Mouse (Mus musculus): ENCODE data around the gene Cnksr1. TPM values are rescaled to one million over a fixed set of nuclear protein-coding genes. Genes with fewer than 3 reads are reported as not detected.

Cnksr1 gene
- polyA plus RNA-seq, 1 experiment: 0.02 TPM

- H3K79me3 ChIP-seq (ENCODE audit: low read depth): no peaks in the 10 kb centered on the region
- H3ac ChIP-seq (ENCODE audit: control insufficient read depth, insufficient read length, low read depth): no peak overlapping the region
- H3K36me3 ChIP-seq (ENCODE audit: control insufficient read depth, insufficient read depth): no peaks in the 10 kb centered on the region
- no peaks in the 10 kb centered on the region for H3K79me2 ChIP-seq (ENCODE audit: control insufficient read depth, insufficient read depth)
- TF ChIP-seq MAX (IDR thresholded peaks at IDR 0.05) (no peak), CTCF (IDR thresholded peaks at IDR 0.05; ENCODE audit: control insufficient read depth, insufficient read depth, insufficient read length) (peak; percentile 57)
- H3K4me3 ChIP-seq (ENCODE audit: insufficient read depth, poor library complexity, severe bottlenecking): no peak overlapping the region
- peaks cover 3% of the 10 kb centered on the region for H3K27me3 ChIP-seq (ENCODE audit: control insufficient read depth, insufficient read depth, insufficient read length)
Observed at GRCm38 (mm10) chr4:134263191-134263590, 25.0 kb upstream of the Cnksr1 start.

GRCm38 (mm10) chr4:134258354-134258753, 20.2 kb upstream of the Cnksr1 start:
- TF ChIP-seq CEBPB (IDR thresholded peaks at IDR 0.05; ENCODE audit: low read depth) (no peak), MYOD1 (IDR thresholded peaks at IDR 0.05; ENCODE audit: control insufficient read depth, insufficient read length, low read depth) (no peak), CTCF (IDR thresholded peaks at IDR 0.05; ENCODE audit: control insufficient read depth, insufficient read depth, insufficient read length) (no peak), USF1 (IDR thresholded peaks at IDR 0.05; ENCODE audit: low read depth) (no peak), MYOG (IDR thresholded peaks at IDR 0.05; ENCODE audit: control insufficient read depth, extremely low read depth, insufficient read length) (no peak), FOSL1 (IDR thresholded peaks at IDR 0.05; ENCODE audit: insufficient read depth, low read length, poor library complexity, severe bottlenecking) (no peak), MAX (IDR thresholded peaks at IDR 0.05) (no peak)
- Histone ChIP-seq H3K27me3 (ENCODE audit: control insufficient read depth, insufficient read depth, insufficient read length) (peaks cover 20% of the 10 kb centered on the region), H3K36me3 (ENCODE audit: control insufficient read depth, insufficient read depth) (no peaks in the 10 kb centered on the region), H3ac (ENCODE audit: control insufficient read depth, insufficient read length, low read depth) (no peak overlapping the region), H3K79me3 (ENCODE audit: low read depth) (no peaks in the 10 kb centered on the region), H3K79me2 (ENCODE audit: control insufficient read depth, insufficient read depth) (no peaks in the 10 kb centered on the region), H3K4me3 (ENCODE audit: insufficient read depth, poor library complexity, severe bottlenecking) (no peak overlapping the region)

GRCm38 (mm10) chr4:134257198-134258009, 19.2 kb upstream of the Cnksr1 start:
- H3K79me3 ChIP-seq (ENCODE audit: low read depth): no peaks in the 10 kb centered on the region
- H3K36me3 ChIP-seq (ENCODE audit: control insufficient read depth, insufficient read depth): no peaks in the 10 kb centered on the region
- H3K79me2 ChIP-seq (ENCODE audit: control insufficient read depth, insufficient read depth): no peaks in the 10 kb centered on the region
- TF ChIP-seq USF1 (IDR thresholded peaks at IDR 0.05; ENCODE audit: low read depth) (no peak), CEBPB (IDR thresholded peaks at IDR 0.05; ENCODE audit: low read depth) (no peak), FOSL1 (IDR thresholded peaks at IDR 0.05; ENCODE audit: insufficient read depth, low read length, poor library complexity, severe bottlenecking) (no peak), CTCF (IDR thresholded peaks at IDR 0.05; ENCODE audit: control insufficient read depth, insufficient read depth, insufficient read length) (no peak), MYOG (IDR thresholded peaks at IDR 0.05; ENCODE audit: control insufficient read depth, extremely low read depth, insufficient read length) (no peak), MAX (IDR thresholded peaks at IDR 0.05) (no peak), MYOD1 (IDR thresholded peaks at IDR 0.05; ENCODE audit: control insufficient read depth, insufficient read length, low read depth) (no peak)
- H3K4me3 ChIP-seq (ENCODE audit: insufficient read depth, poor library complexity, severe bottlenecking): no peak overlapping the region
- peaks cover 30% of the 10 kb centered on the region for H3K27me3 ChIP-seq (ENCODE audit: control insufficient read depth, insufficient read depth, insufficient read length)
- H3ac ChIP-seq (ENCODE audit: control insufficient read depth, insufficient read length, low read depth): no peak overlapping the region

GRCm38 (mm10) chr4:134256407-134257197, 18.4 kb upstream of the Cnksr1 start:
- peaks cover 38% of the 10 kb centered on the region for H3K27me3 ChIP-seq (ENCODE audit: control insufficient read depth, insufficient read depth, insufficient read length)
- H3K4me3 ChIP-seq (ENCODE audit: insufficient read depth, poor library complexity, severe bottlenecking): no peak overlapping the region
- TF ChIP-seq MYOG (IDR thresholded peaks at IDR 0.05; ENCODE audit: control insufficient read depth, extremely low read depth, insufficient read length) (no peak), USF1 (IDR thresholded peaks at IDR 0.05; ENCODE audit: low read depth) (no peak), CTCF (IDR thresholded peaks at IDR 0.05; ENCODE audit: control insufficient read depth, insufficient read depth, insufficient read length) (no peak)

GRCm38 (mm10) chr4:134255854-134256253, 17.7 kb upstream of the Cnksr1 start:
- H3K79me3 ChIP-seq (ENCODE audit: low read depth): no peaks in the 10 kb centered on the region
- peaks cover 42% of the 10 kb centered on the region for H3K27me3 ChIP-seq (ENCODE audit: control insufficient read depth, insufficient read depth, insufficient read length)
- H3K36me3 ChIP-seq (ENCODE audit: control insufficient read depth, insufficient read depth): no peaks in the 10 kb centered on the region
- H3K4me3 ChIP-seq (ENCODE audit: insufficient read depth, poor library complexity, severe bottlenecking): no peak overlapping the region
- TF ChIP-seq MYOD1 (IDR thresholded peaks at IDR 0.05; ENCODE audit: control insufficient read depth, insufficient read length, low read depth) (no peak), USF1 (IDR thresholded peaks at IDR 0.05; ENCODE audit: low read depth) (no peak), MYOG (IDR thresholded peaks at IDR 0.05; ENCODE audit: control insufficient read depth, extremely low read depth, insufficient read length) (no peak), MAX (IDR thresholded peaks at IDR 0.05) (no peak), CEBPB (IDR thresholded peaks at IDR 0.05; ENCODE audit: low read depth) (no peak), CTCF (IDR thresholded peaks at IDR 0.05; ENCODE audit: control insufficient read depth, insufficient read depth, insufficient read length) (no peak), FOSL1 (IDR thresholded peaks at IDR 0.05; ENCODE audit: insufficient read depth, low read length, poor library complexity, severe bottlenecking) (no peak)
- no peak overlapping the region for H3ac ChIP-seq (ENCODE audit: control insufficient read depth, insufficient read length, low read depth)
- no peaks in the 10 kb centered on the region for H3K79me2 ChIP-seq (ENCODE audit: control insufficient read depth, insufficient read depth)

More at GRCm38 (mm10) chr4:134256407-134257197, 18.4 kb upstream of the Cnksr1 start:
- Histone ChIP-seq H3K79me3 (ENCODE audit: low read depth) (no peaks in the 10 kb centered on the region), H3ac (ENCODE audit: control insufficient read depth, insufficient read length, low read depth) (no peak overlapping the region), H3K36me3 (ENCODE audit: control insufficient read depth, insufficient read depth) (no peaks in the 10 kb centered on the region), H3K79me2 (ENCODE audit: control insufficient read depth, insufficient read depth) (no peaks in the 10 kb centered on the region)
